Mouse (Mus musculus): ENCODE measurements around the gene Arhgap4.

Arhgap4 gene

DNA sequence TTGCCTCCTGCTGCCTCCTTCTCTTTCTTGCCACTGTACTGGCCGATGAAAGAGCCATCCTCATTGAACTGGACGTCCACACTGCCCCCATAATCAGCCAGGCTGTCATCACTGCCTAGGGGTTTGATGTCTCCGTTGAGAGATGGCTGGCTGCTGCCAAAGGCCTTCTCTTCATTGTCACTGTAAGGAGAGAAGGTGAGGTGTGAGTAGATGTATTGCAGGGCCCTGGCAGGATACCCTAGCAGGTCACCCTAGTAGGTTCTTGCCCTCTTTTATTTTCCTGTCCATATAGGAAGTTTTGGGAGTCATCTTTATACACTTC, 66.6 kb downstream of the Arhgap4 start:
- in situ Hi-C loops (cut with MboI, MseI) = no loop called here

DNA sequence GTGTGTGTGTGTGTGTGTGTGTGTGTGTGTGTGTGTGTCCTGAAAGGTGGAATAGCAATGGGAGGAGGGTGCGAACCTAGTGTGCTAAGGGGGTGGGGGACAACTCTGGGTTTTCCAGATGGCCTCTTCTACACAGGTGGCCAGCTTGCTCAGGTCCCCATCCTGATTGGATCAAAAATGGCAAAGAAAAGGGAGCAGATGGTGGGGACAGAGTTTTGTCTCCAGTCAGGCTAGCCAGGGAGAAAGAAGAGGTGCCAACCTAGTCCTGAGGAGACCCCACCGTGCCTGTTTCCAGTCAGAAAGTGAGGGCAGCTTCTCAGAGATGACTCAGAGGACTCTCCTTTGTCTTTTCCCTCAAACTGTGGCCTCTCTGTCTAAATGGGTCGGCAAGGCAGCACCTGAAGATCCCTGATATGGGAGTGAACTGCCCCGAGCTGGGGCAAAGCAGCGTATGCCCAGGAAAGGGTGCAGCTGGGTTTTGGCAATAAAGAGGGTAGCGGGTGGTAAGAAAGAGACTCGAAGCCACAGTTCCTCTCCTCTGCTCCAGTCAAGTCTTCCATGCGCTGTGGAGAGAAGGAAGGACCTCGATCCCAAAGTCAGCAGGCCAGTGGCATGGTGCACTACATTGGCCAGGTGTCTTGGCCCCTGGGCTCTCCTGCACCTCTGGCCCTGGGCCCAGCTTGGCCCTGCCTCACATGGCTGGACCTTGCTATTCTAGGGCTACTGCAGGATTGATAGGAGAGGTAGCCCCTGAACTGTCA, 67.2 kb downstream of the Arhgap4 start:
- in situ Hi-C loops (cut with MboI, MseI) = no loop called here

Measured in T-helper 1 cell (primary cell).